Mouse (Mus musculus) heart, postnatal 0 days (tissue): ENCODE results near the gene Gpn1. TPM values are rescaled to one million over a fixed set of nuclear protein-coding genes. Genes with fewer than 3 reads are reported as not detected.

Experiments used
- ATAC-seq: fragments of 200-750 bp; cut with Nextera tagmentation; 2 replicates; pipeline ENCODE4 v1.8.0; 2017; ENCODE audit warnings: low read depth, moderate number of reproducible peaks, moderate library complexity; ENCODE audit not compliant: insufficient read depth
- DNase-seq: peaks from one replicate; pipeline ENCODE4 v3.0.0-alpha.2; 2016; ENCODE audit warnings: low spot score
- H3K27ac ChIP-seq: fragments of 300-500 bp; sonication (generic); 2 replicates; pipeline ENCODE4 v1.5.1; 2014; ENCODE audit warnings: low read depth, mild to moderate bottlenecking
- H3K27me3 ChIP-seq: fragments of 300-500 bp; sonication (generic); 2 replicates; pipeline ENCODE4 v1.6.1; 2014; ENCODE audit warnings: low read length, mixed read lengths; ENCODE audit not compliant: control insufficient read depth, insufficient read depth
- H3K36me3 ChIP-seq: fragments of 300-500 bp; sonication (generic); replicated peaks from 2 replicates; pipeline ENCODE4 v1.6.1; 2014; ENCODE audit warnings: low read length, mixed read lengths; ENCODE audit not compliant: control insufficient read depth, insufficient read depth
- H3K4me1 ChIP-seq: fragments of 300-500 bp; sonication (generic); 2 replicates; pipeline ENCODE4 v1.6.1; 2014; ENCODE audit warnings: antibody characterized with exemption; ENCODE audit not compliant: control insufficient read depth, insufficient read depth
- H3K4me2 ChIP-seq: fragments of 300-500 bp; sonication (generic); 2 replicates; pipeline ENCODE4 v1.6.1; 2014; ENCODE audit warnings: low read depth, mild to moderate bottlenecking, low read length, moderate library complexity
- H3K4me3 ChIP-seq: fragments of 300-500 bp; sonication (generic); 2 replicates; pipeline ENCODE4 v1.5.1; 2014; ENCODE audit warnings: low read depth, low read length
- H3K9ac ChIP-seq: fragments of 300-500 bp; sonication (generic); replicated peaks from 2 replicates; pipeline ENCODE4 v1.6.1; 2014; ENCODE audit warnings: low read depth, low read length, mixed read lengths
- H3K9me3 ChIP-seq: fragments of 300-500 bp; sonication (generic); replicated peaks from 2 replicates; pipeline ENCODE4 v1.6.1; 2016; ENCODE audit warnings: low read length; ENCODE audit not compliant: control insufficient read depth
- CTCF ChIP-seq: IDR thresholded peaks from 2 replicates; pipeline ENCODE4 v1.5.1; 2016; ENCODE audit warnings: antibody characterized with exemption, control low read depth, low read depth
- EP300 ChIP-seq: IDR thresholded peaks from 2 replicates; pipeline ENCODE4 v1.6.1; 2016; ENCODE audit warnings: antibody characterized with exemption, low read depth
- WGBS: fragments of 180-500 bp; shearing (Covaris S2); extraction: QIAGEN DNeasy Blood & Tissue Kit; methylation state at CpG from one replicate; pipeline ENCODE4 v1.1.7; 2014; 5-methylcytosine and 5-hydroxymethylcytosine counted together
- polyA plus RNA-seq: library from polyadenylated mRNA; unstranded; fragments of >200 nt; fragmentation: Nextera tagmentation; extraction: Ambion mirVana; gene quantifications from 2 replicates; pipeline ENCODE4 v1.2.1, GENCODE M21; 2015
- total RNA-seq: library from RNA; depleted of rRNA; stranded (reverse); fragments of >200 nt; gene quantifications from 2 replicates; pipeline ENCODE4 v1.2.3, GENCODE M21; 2014; ENCODE audit warnings: low replicate concordance; rRNA removed

Gene Gpn1
- total RNA-seq (14.4 and 31.3 TPM in 2 replicates), polyA plus RNA-seq (27.6 and 29.1 TPM in 2 replicates)

DNA sequence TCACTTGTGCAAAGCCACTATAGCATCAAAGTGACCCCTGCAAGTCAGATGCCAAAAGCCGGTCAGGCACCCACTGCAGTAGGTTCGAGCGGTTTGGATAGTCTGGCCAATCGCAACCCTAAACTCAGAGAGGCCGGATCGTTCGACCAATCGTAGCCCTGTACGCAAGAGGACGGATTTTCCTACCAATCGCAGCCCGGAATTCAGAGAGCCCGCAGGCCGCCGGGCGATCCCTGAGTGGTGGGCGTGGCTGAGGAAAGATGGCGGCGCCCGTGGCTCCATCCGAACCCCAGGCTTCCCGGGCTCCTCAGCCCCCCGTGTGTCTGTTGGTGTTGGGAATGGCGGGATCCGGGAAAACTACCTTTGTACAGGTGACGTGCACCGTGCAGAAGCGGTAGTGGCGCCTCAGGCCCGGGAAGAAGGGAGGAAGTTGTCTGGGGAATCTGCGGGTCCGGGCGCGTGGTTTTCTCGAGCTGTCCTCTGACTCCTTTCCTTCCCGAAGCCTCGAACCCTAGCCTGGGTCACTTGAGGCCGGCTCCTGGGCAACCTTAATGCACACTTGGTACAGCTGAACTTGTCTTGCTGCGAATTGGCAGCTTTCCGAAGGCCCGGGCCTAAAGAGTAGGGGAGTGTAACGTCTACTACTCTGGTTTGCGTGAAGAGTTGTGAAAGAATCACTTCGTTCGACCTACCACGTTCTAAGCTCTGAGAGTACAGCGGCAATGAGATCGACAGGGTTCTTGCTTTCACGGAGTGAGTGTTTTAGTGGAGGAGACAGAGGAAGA is at the start of gene Gpn1:
Gene Gpn1, plus strand, starts transcription at position 229 of the 785 bp plus-strand sequence.
- WGBS, result under 1% methylated on average over 48 of the region's 49 CpGs
- H3K4me1 ChIP-seq, result peaks cover 6% of the 10 kb centered on the region
- DNase-seq (peak; percentile 95), ATAC-seq (peak; percentile 100)
- peaks cover 32% of the 10 kb centered on the region for H3K36me3 ChIP-seq
- peak within 1 kb of the TSS; percentile 64 for H3K9ac ChIP-seq
- peak within 1 kb of the TSS; percentile 84 for H3K4me2 ChIP-seq
- H3K27ac ChIP-seq, result no peak within 1 kb of the TSS
- H3K27me3 ChIP-seq, result no peaks in the 10 kb centered on the region
- no peaks in the 10 kb centered on the region for H3K9me3 ChIP-seq
- H3K4me3 ChIP-seq, result peak within 1 kb of the TSS; percentile 81
- no peak for TF ChIP-seq EP300
- TF ChIP-seq CTCF, result no peak

GRCm38 (mm10) chr5:31451336-31451735 is 43.2 kb upstream of the Gpn1 start:
- H3K27ac ChIP-seq, result 0 out of 2 replicates have a peak overlapping the region, but pooled peaks have one; percentile 46

DNA sequence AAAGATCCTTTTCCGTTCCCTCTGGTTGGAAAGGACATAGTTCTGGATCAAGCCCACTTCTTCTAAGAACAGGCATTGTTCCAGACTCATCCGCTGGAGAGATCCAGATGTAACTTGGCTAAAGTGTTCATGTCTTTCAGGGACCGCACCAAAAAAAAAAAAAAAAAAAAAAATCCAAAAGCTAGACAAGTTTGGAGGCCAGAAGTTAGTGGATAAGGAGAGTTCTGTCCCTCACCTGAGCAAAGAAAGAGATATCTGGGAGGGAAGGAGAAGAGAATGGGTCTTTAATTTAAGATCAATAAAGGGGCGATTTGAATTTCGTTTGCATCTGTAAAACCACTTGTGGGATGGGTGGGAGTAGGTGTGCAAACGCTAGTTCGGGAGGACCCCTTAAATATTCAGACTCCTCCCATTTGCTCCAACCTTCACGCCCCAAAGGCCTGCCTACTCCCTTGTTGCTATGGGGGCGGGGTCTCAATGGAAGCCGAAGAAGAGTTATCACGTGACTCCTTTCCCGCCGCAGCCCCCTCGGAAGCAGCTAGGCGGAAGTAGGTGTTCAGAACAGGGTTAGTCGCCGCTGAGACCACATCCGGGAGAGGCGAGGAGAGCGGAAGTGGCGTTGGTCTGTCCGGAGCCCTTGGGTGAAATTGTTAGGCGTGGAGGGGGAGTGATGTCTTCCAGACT is 42.5 kb upstream of the Gpn1 start, which contains the start of gene Zfp512:
Gene Zfp512, plus strand, starts transcription at position 554 of the 684 bp plus-strand sequence.
- no peaks in the 10 kb centered on the region for H3K36me3 ChIP-seq
- DNase-seq (peak; percentile 99), ATAC-seq (peak; percentile 99)
- H3K27me3 ChIP-seq, result no peaks in the 10 kb centered on the region
- 6% methylated on average over 23 of the region's 23 CpGs for WGBS
- peaks cover 12% of the 10 kb centered on the region; the same call in 1 of the 2 replicates for H3K4me1 ChIP-seq
- H3K4me3 ChIP-seq, result peak within 1 kb of the TSS; percentile 62
- H3K9me3 ChIP-seq, result no peaks in the 10 kb centered on the region
- TF ChIP-seq EP300 (no peak), CTCF (no peak)
- peak within 1 kb of the TSS; percentile 46 for H3K27ac ChIP-seq
- H3K4me2 ChIP-seq, result peak within 1 kb of the TSS; percentile 69
- peak within 1 kb of the TSS; percentile 51 for H3K9ac ChIP-seq

More at GRCm38 (mm10) chr5:31451336-31451735, 43.2 kb upstream of the Gpn1 start:
- H3K27me3 ChIP-seq, result no peaks in the 10 kb centered on the region
- no peak overlapping the region for H3K9ac ChIP-seq
- ATAC-seq, result no peak
- TF ChIP-seq CTCF, result no peak
- no peak for TF ChIP-seq EP300
- WGBS, result 73% methylated on average over 2 of the region's 2 CpGs
- H3K4me2 ChIP-seq, result no peak overlapping the region
- peaks cover 12% of the 10 kb centered on the region; the same call in 1 of the 2 replicates for H3K4me1 ChIP-seq
- DNase-seq, result no peak
- no peaks in the 10 kb centered on the region for H3K9me3 ChIP-seq
- no peaks in the 10 kb centered on the region for H3K36me3 ChIP-seq
- no peak overlapping the region for H3K4me3 ChIP-seq

GRCm38 (mm10) chr5:31452562-31452878 is 42.0 kb upstream of the Gpn1 start:
- Histone ChIP-seq H3K27ac (peak overlapping the region; percentile 40), H3K4me1 (peaks cover 12% of the 10 kb centered on the region; the same call in 1 of the 2 replicates), H3K36me3 (no peaks in the 10 kb centered on the region), H3K4me3 (peak overlapping the region; percentile 62), H3K9ac (peak overlapping the region; percentile 51), H3K27me3 (no peaks in the 10 kb centered on the region), H3K4me2 (peak overlapping the region; percentile 69), H3K9me3 (no peaks in the 10 kb centered on the region)
- no peak for TF ChIP-seq CTCF
- no peak for TF ChIP-seq EP300
- DNase-seq (no peak), ATAC-seq (peak; percentile 21)
- under 1% methylated on average over 11 of the region's 11 CpGs for WGBS

- H3K36me3 ChIP-seq, result no peaks in the 10 kb centered on the region
- TF ChIP-seq EP300, result no peak
- TF ChIP-seq CTCF, result no peak
- peak overlapping the region; percentile 51 for H3K9ac ChIP-seq
- H3K27ac ChIP-seq, result no peak overlapping the region
- DNase-seq, result no peak
- no peaks in the 10 kb centered on the region for H3K27me3 ChIP-seq
- ATAC-seq, result no peak
- H3K9me3 ChIP-seq, result no peaks in the 10 kb centered on the region
- peaks cover 12% of the 10 kb centered on the region; the same call in 1 of the 2 replicates for H3K4me1 ChIP-seq
- WGBS, result 11% methylated on average over 7 of the region's 7 CpGs
- peak overlapping the region; percentile 62 for H3K4me3 ChIP-seq
- H3K4me2 ChIP-seq, result peak overlapping the region; percentile 69
These were observed 41.6 kb upstream of the Gpn1 start for GRCm38 (mm10) chr5:31452886-31453410.
